Mouse (Mus musculus): ENCODE data around the gene Map4k3. TPM values are rescaled to one million over a fixed set of nuclear protein-coding genes. Genes with fewer than 3 reads are reported as not detected.
A peak's percentile ranks its signal among the peaks of the same experiment; 100 is the strongest.

Map4k3 gene
- polyA plus RNA-seq, 1 experiment from 2014 or later: 28.2 TPM

GRCm38 (mm10) chr17:80698191-80698901 is 29.9 kb downstream of the Map4k3 start:
- H3K4me3 ChIP-seq (ENCODE audit: low read depth, low read length): no peak overlapping the region
- H3K4me1 ChIP-seq (ENCODE audit: control insufficient read depth, insufficient read depth, low read length): peaks cover 3% of the 10 kb centered on the region; the same call in 1 of the 2 replicates
- H3K4me2 ChIP-seq: no peak overlapping the region
- H3K36me3 ChIP-seq (ENCODE audit: control insufficient read depth, insufficient read depth, low read length): no peaks in the 10 kb centered on the region
- ATAC-seq (ENCODE audit: low FRiP score) (no peak), DNase-seq (ENCODE audit: low spot score, missing footprints) (no peak)
- no peaks in the 10 kb centered on the region for H3K27me3 ChIP-seq (ENCODE audit: control insufficient read depth, insufficient read depth, low read length)
- H3K27ac ChIP-seq (ENCODE audit: low read depth, low read length): no peak overlapping the region
- H3K9me3 ChIP-seq (ENCODE audit: control insufficient read depth, low read length): no peaks in the 10 kb centered on the region
- H3K9ac ChIP-seq (ENCODE audit: low read length): no peak overlapping the region
- 83% methylated on average over 12 of the region's 12 CpGs for WGBS

DNA sequence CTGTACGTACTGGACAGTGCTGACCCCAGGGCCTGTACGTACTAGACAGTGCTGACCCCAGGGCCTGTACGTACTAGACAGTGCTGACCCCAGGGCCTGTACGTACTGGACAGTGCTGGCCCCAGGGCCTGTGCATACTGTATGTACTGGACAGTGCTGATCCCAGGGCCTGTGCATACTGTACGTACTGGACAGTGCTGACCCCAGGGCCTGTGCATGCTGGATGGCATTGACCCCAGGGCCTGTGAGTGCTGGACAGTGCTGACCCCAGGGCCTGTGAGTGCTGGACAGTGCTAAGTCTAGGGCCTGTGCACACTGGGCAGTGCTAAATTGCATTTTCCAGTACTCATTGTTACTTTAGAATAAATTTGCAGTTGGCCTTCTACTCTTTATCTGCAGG is 31.3 kb downstream of the Map4k3 start:
- no peak overlapping the region for H3K27ac ChIP-seq (ENCODE audit: low read depth, low read length)
- peak; percentile 58 for ATAC-seq (ENCODE audit: low FRiP score)
- 93% methylated on average over 5 of the region's 5 CpGs for WGBS
- H3K27me3 ChIP-seq (ENCODE audit: control insufficient read depth, insufficient read depth, low read length): no peaks in the 10 kb centered on the region
- no peak overlapping the region for H3K4me2 ChIP-seq
- H3K4me3 ChIP-seq (ENCODE audit: low read depth, low read length): no peak overlapping the region
- H3K36me3 ChIP-seq (ENCODE audit: control insufficient read depth, insufficient read depth, low read length): no peaks in the 10 kb centered on the region
- H3K9ac ChIP-seq (ENCODE audit: low read length): no peak overlapping the region
- H3K9me3 ChIP-seq (ENCODE audit: control insufficient read depth, low read length): no peaks in the 10 kb centered on the region
- no peak for DNase-seq (ENCODE audit: low spot score, missing footprints)
- peaks cover 3% of the 10 kb centered on the region; the same call in 1 of the 2 replicates for H3K4me1 ChIP-seq (ENCODE audit: control insufficient read depth, insufficient read depth, low read length)

- Histone ChIP-seq H3K27ac (ENCODE audit: low read depth, low read length) (no peak overlapping the region), H3K36me3 (ENCODE audit: control insufficient read depth, insufficient read depth, low read length) (no peaks in the 10 kb centered on the region), H3K9ac (ENCODE audit: low read length) (no peak overlapping the region), H3K4me3 (ENCODE audit: low read depth, low read length) (no peak overlapping the region), H3K4me2 (no peak overlapping the region), H3K9me3 (ENCODE audit: control insufficient read depth, low read length) (no peaks in the 10 kb centered on the region), H3K4me1 (ENCODE audit: control insufficient read depth, insufficient read depth, low read length) (peaks cover 3% of the 10 kb centered on the region; the same call in 1 of the 2 replicates), H3K27me3 (ENCODE audit: control insufficient read depth, insufficient read depth, low read length) (no peaks in the 10 kb centered on the region)
- WGBS: 89% methylated on average over 6 of the region's 6 CpGs
- DNase-seq (ENCODE audit: low spot score, missing footprints): no peak
- ATAC-seq (ENCODE audit: low FRiP score): no peak
Observed at GRCm38 (mm10) chr17:80696210-80696609, 32.1 kb downstream of the Map4k3 start.

DNA sequence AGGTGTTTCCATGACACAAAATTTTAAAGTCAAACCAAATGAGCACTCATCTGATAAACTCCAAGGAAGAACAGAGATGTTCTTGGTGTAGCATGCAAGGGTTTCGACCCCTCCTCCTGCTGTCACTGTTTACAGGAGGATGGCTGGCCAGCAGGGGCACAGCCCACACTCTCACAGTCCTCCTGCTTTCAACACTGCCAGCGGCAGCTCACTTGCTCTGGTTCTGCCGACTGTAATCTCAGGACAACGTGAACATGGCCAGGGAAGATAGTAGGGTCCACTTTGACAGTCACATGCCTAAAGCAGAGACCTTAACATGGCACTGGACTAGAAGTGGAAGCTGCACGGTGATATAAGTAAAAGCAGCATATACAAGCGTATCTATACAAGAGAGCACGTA is 34.6 kb downstream of the Map4k3 start:
- Histone ChIP-seq H3K27me3 (ENCODE audit: control insufficient read depth, insufficient read depth, low read length) (no peaks in the 10 kb centered on the region), H3K9ac (ENCODE audit: low read length) (no peak overlapping the region), H3K36me3 (ENCODE audit: control insufficient read depth, insufficient read depth, low read length) (no peaks in the 10 kb centered on the region), H3K9me3 (ENCODE audit: control insufficient read depth, low read length) (no peaks in the 10 kb centered on the region), H3K27ac (ENCODE audit: low read depth, low read length) (no peak overlapping the region), H3K4me2 (no peak overlapping the region), H3K4me3 (ENCODE audit: low read depth, low read length) (no peak overlapping the region), H3K4me1 (ENCODE audit: control insufficient read depth, insufficient read depth, low read length) (no peaks in the 10 kb centered on the region)
- WGBS: 67% methylated on average over 7 of the region's 7 CpGs
- 0 out of 2 replicates have a peak, but pooled peaks have one; percentile 40 for ATAC-seq (ENCODE audit: low FRiP score)
- DNase-seq (ENCODE audit: low spot score, missing footprints): no peak

DNA sequence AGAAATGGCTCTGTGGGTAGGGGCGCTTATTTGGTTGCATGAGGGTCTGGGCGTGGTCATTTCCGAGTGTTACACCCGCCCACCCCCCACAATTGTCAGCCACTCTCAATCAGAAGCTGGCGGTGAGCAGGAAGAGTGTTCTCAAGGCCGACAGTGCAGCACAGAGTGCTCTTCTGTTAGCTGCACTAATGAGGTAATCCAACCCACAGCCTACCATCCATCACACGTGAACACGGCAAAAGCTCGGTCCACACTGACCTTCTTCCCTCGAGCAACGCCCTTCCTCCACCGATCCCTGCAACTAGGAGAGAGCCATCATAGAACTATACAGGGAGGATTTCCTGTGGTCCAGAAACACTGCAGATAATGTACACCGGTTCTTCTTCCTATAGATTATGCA is 36.1 kb downstream of the Map4k3 start:
- Histone ChIP-seq H3K9ac (ENCODE audit: low read length) (no peak overlapping the region), H3K4me1 (ENCODE audit: control insufficient read depth, insufficient read depth, low read length) (no peaks in the 10 kb centered on the region), H3K27me3 (ENCODE audit: control insufficient read depth, insufficient read depth, low read length) (no peaks in the 10 kb centered on the region), H3K36me3 (ENCODE audit: control insufficient read depth, insufficient read depth, low read length) (no peaks in the 10 kb centered on the region), H3K27ac (ENCODE audit: low read depth, low read length) (no peak overlapping the region), H3K4me3 (ENCODE audit: low read depth, low read length) (no peak overlapping the region), H3K9me3 (ENCODE audit: control insufficient read depth, low read length) (no peaks in the 10 kb centered on the region), H3K4me2 (no peak overlapping the region)
- no peak for ATAC-seq (ENCODE audit: low FRiP score)
- no peak for DNase-seq (ENCODE audit: low spot score, missing footprints)
- 90% methylated on average over 13 of the region's 13 CpGs for WGBS

DNA sequence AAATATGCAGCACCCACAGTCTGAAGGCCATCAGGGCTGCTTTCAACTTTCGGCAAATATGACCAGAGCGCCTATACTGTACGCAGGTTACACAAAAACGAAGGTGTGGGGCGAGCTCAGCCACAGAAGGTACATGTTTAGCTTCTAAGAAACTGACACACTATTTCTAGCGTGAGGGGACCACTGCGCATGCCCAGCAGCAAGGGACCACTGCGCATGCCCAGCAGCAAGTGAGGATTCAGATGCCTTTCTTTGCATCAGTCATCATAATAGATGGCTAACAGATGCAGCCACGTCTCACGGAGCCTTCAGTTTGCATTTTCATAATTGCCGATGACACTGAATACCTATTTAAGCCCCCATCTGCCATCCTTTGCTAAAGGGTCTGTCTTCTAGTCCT is 39.6 kb downstream of the Map4k3 start:
- Histone ChIP-seq H3K9me3 (ENCODE audit: control insufficient read depth, low read length) (no peaks in the 10 kb centered on the region), H3K4me3 (ENCODE audit: low read depth, low read length) (no peak overlapping the region), H3K4me1 (ENCODE audit: control insufficient read depth, insufficient read depth, low read length) (peaks cover 4% of the 10 kb centered on the region; the same call in 1 of the 2 replicates), H3K36me3 (ENCODE audit: control insufficient read depth, insufficient read depth, low read length) (no peaks in the 10 kb centered on the region), H3K27me3 (ENCODE audit: control insufficient read depth, insufficient read depth, low read length) (no peaks in the 10 kb centered on the region), H3K27ac (ENCODE audit: low read depth, low read length) (no peak overlapping the region), H3K9ac (ENCODE audit: low read length) (no peak overlapping the region), H3K4me2 (no peak overlapping the region)
- no peak for ATAC-seq (ENCODE audit: low FRiP score)
- DNase-seq (ENCODE audit: low spot score, missing footprints): no peak
- 90% methylated on average over 11 of the region's 11 CpGs for WGBS

DNA sequence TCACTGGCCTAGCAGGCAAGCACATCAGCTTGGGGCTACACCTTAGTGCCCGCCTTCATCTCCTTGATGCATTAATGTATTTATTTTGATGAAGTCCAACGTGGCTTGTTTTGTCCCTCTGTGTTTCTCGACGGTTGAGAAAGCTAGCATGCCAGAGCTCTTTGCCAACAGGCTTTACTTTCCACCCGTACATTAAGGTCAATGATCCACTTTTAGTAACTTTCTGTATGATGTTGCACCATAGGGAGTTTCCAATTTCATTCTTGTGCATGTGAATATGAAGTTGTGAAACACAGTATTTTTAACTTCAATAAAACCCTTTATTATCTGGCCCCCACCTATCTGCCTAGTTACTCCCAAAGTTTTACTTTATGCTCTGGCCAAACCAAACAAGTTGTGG is 42.2 kb downstream of the Map4k3 start:
- Histone ChIP-seq H3K4me1 (ENCODE audit: control insufficient read depth, insufficient read depth, low read length) (peaks cover 4% of the 10 kb centered on the region; the same call in 1 of the 2 replicates), H3K36me3 (ENCODE audit: control insufficient read depth, insufficient read depth, low read length) (no peaks in the 10 kb centered on the region), H3K9me3 (ENCODE audit: control insufficient read depth, low read length) (no peaks in the 10 kb centered on the region), H3K4me2 (no peak overlapping the region), H3K27ac (ENCODE audit: low read depth, low read length) (no peak overlapping the region), H3K27me3 (ENCODE audit: control insufficient read depth, insufficient read depth, low read length) (no peaks in the 10 kb centered on the region), H3K9ac (ENCODE audit: low read length) (no peak overlapping the region), H3K4me3 (ENCODE audit: low read depth, low read length) (no peak overlapping the region)
- 90% methylated on average over 5 of the region's 5 CpGs for WGBS
- DNase-seq (ENCODE audit: low spot score, missing footprints) (no peak), ATAC-seq (ENCODE audit: low FRiP score) (no peak)

- ATAC-seq (ENCODE audit: low FRiP score) (peak; percentile 70), DNase-seq (ENCODE audit: low spot score, missing footprints) (peak; percentile 90)
- Histone ChIP-seq H3K9ac (ENCODE audit: low read length) (no peak overlapping the region), H3K4me2 (no peak overlapping the region), H3K27ac (ENCODE audit: low read depth, low read length) (no peak overlapping the region), H3K27me3 (ENCODE audit: control insufficient read depth, insufficient read depth, low read length) (no peaks in the 10 kb centered on the region), H3K9me3 (ENCODE audit: control insufficient read depth, low read length) (no peaks in the 10 kb centered on the region), H3K4me3 (ENCODE audit: low read depth, low read length) (no peak overlapping the region), H3K4me1 (ENCODE audit: control insufficient read depth, insufficient read depth, low read length) (peaks cover 4% of the 10 kb centered on the region; the same call in 1 of the 2 replicates), H3K36me3 (ENCODE audit: control insufficient read depth, insufficient read depth, low read length) (no peaks in the 10 kb centered on the region)
- WGBS: 47% methylated on average over 6 of the region's 6 CpGs
Observed at GRCm38 (mm10) chr17:80683821-80684576, 44.3 kb downstream of the Map4k3 start.

GRCm38 (mm10) chr17:80683041-80683440 is 45.2 kb downstream of the Map4k3 start:
- no peak for DNase-seq (ENCODE audit: low spot score, missing footprints)
- H3K4me2 ChIP-seq: no peak overlapping the region

More at GRCm38 (mm10) chr17:80683041-80683440, 45.2 kb downstream of the Map4k3 start:
- no peak overlapping the region for H3K27ac ChIP-seq (ENCODE audit: low read depth, low read length)
- no peak for ATAC-seq (ENCODE audit: low FRiP score)
- no peaks in the 10 kb centered on the region for H3K27me3 ChIP-seq (ENCODE audit: control insufficient read depth, insufficient read depth, low read length)
- no peak overlapping the region for H3K4me3 ChIP-seq (ENCODE audit: low read depth, low read length)
- H3K9me3 ChIP-seq (ENCODE audit: control insufficient read depth, low read length): no peaks in the 10 kb centered on the region
- H3K4me1 ChIP-seq (ENCODE audit: control insufficient read depth, insufficient read depth, low read length): peaks cover 4% of the 10 kb centered on the region; the same call in 1 of the 2 replicates
- H3K36me3 ChIP-seq (ENCODE audit: control insufficient read depth, insufficient read depth, low read length): no peaks in the 10 kb centered on the region
- no peak overlapping the region for H3K9ac ChIP-seq (ENCODE audit: low read length)
- WGBS: 82% methylated on average over 5 of the region's 5 CpGs
